Mouse (Mus musculus) kidney, adult 9 months (tissue): ENCODE data around the gene Tbc1d8b.
A peak's percentile ranks its signal among the peaks of the same experiment; 100 is the strongest.
"Not testable (repeated sequence)": the region's sequence is repeated elsewhere in the genome, so short reads cannot be mapped to it uniquely, and the experiment has no call there.

Source experiments
- DNase-seq: peaks from one replicate; pipeline ENCODE4 v3.0.0; 2022

The Tbc1d8b gene

DNA sequence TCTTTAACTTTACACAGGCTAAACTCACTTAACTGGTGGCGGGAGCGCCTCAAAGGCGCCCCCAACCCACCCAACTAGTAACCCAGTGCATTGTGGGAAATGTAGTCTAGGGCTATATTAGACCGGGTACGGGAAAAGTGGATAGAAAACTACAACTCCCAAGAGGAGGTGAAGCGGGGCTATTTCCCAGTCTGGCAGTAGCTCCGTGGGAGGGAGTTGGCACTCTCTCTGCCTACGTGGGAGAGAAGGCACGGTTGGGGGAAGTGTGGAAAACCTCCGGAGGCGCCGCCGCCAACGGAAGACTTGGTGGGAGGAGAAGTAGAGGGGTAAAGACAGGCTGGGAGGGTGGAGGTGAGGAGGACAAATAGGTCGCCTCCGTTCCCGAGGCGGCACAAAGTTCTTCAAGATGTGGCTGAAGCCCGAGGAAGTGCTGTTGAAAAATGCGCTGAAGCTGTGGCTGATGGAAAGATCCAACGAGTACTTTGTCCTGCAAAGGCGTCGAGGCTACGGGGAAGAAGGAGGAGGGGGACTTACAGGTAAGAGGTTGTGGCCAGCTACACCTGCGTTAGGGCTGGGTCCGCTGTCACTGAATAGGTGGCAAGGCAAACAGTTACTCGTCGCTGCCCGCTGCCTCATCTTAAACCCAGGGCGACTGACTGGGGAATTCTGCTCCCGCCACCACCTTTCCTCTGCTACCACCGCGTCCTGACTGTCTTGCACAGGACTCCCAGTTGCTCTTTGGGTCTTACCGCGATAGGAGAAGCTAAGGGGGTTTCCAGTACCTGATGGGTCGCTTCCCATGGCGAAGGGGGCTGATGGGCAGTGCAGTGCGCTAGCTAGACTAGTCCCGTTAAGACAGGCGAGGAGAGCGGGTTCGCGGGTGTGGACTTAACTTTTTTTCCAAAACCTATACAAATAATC, at the start of gene Tbc1d8b:
TSS of gene Tbc1d8b (plus strand) at position 222 of the 921 bp plus-strand sequence.
- DNase-seq, result peak; percentile 93

DNA sequence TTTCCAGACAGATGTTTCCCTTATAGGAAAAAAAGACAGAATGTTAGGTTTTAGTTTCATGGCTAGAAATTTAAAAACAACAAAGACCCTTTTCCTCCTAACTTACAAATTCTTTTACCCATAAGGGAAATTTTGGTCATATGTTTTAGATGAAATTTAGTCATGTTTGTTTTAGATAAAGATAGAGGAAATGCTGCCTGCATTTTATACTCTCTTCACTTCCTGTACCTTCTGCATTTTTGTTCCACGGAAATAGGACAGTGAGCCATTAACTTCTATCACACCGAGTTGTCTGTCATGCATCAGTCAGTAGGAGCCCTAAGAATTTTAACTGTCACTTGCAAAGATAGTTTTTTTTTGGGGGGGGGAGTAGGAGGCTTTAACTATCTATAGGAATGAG, 45.1 kb upstream of the Tbc1d8b start:
- no peak for DNase-seq

DNA sequence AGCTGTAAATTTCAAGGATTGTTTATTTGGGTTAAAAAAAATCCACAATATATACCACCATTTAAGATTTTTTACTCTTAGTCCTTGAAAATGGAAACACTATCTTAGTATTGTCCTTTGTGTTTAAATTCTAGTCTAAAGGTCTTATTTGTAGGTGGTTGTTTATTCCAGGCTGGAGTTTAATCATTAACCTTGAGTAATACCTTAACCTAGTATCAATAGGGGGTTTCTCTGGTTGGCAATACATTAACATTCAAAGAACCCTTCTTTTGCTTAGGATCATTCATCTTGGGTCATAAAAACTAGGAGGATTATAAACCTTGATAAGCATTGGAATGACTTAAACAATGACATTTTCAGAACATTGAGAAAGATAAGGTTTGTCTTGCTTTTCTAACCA, 44.4 kb upstream of the Tbc1d8b start:
- DNase-seq, result peak; percentile 10

DNA sequence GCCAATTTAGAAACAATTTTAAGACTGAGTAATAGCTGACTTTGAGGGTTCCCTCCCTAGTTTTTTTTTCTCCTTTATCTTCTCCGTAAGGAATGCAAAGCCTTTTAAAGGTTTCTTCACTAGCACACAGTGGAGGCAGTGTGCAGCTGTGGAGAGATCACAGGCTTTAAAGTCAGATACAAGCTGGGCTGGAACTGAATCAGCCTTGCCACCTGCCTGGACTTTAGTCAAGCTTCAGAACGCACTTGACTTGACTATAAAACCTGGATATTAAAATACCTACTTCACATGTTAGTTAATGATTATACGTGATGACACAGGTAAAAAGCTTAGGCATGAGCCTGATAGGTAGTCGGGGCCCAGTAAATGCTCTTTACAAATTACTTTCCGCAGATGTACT, 32.6 kb upstream of the Tbc1d8b start:
- peak; percentile 44 for DNase-seq

DNA sequence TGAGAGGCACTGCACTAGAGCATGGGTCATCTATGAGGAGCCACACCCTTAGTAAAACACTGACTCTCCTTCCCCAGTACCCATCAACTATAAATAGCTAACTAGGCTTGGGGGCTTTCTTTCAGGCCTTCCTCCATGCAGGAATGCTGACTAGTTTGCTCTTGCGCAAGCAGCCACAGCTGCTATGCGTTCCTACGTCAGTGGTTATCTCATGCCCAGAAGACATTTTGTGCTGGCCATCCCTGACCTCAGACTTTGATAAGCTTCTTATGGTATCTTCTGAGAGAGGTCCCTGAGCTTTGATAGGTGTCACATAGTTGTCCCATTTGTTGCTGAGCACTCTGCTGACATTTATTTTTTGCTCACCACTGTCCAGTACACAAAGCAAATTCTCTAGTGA, 31.5 kb upstream of the Tbc1d8b start:
- no peak for DNase-seq

DNA sequence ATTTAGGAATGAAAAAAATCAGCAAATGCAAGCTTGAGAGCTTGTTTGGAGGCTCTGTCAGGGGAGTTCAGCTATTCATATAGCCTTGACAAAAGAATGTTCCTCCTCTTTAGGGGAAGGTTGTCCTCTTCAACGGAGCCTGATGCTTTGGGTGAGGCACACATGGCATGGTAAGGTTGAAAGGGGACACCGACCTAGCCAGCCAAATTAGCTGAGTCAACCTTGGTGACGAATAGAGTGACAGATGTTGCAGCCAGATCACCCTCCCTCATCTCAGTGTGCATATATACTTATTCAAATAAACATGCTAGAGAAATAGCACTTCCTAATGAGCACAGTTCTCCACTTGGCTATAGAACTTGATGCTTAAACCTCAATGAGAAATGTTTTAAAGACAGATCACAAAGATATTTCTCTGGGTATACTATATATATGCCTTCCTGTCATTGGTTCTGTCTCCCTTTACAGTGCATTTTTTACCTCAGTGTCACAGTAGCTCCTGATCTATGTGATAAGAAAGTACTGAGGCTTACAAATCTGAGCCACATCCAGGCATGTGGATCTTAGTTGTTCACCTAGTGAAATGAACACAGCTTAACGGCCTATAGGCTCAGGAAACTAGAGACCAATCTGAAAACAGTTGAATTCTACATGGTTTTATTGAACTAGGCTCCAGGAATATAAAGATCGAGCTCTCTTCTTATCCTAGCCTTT, 30.3 kb upstream of the Tbc1d8b start:
- no peak for DNase-seq

DNA sequence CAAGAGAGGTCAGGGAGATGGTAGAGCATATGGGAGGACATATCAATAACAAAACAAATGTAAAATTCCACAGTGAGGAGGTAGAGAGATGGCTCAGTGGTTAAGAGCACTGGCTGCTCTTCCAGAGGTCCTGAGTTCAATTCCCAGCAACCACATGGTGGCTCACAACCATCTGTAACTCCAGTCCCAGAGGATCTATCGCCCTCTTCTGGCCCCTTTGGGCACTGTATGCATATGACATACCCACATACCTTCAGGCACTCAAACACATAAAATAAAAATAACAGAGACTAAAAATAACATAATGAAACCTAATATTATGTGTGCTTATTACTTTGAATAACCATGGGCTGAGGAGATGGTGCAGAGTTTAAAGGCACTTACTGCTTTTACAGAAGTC, 22.7 kb upstream of the Tbc1d8b start:
- no peak for DNase-seq

DNA sequence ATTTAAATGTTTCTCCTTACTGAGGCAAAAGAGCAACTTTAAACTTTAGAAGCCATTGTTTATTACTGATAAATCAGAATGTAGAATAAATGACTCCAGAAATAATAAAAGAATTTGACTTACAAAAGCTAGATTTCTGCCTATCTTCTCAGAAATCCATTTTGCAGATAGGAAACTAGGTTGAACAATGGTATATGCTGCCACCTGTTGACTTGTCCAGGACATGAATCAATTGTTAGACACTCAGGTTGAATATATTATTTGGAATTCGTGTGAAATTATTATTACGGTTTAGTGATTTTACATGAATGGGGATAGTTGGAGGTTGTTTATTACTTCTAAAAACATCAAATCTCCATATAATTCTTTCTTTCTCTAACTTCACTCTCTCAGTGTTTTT, 19.0 kb upstream of the Tbc1d8b start:
- peak; percentile 29 for DNase-seq

DNA sequence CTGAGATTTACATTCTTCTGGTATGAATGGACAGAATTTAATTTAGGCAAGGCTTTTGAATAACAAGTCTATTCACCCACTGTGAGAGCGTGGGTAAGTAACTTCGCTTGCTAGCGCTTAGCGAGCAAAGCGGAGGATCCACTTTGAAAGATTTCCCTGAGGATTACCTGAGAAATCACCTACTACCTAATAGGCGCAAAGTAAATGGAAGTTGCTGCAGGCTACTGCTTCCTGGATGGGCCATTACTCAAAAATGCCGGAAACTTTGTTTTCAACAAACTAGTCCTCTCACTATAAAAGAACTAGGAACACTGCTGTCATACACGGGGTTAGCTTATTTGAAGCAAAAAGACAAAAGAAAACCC, 404 bp upstream of the Tbc1d8b start:
- DNase-seq, result no peak

DNA sequence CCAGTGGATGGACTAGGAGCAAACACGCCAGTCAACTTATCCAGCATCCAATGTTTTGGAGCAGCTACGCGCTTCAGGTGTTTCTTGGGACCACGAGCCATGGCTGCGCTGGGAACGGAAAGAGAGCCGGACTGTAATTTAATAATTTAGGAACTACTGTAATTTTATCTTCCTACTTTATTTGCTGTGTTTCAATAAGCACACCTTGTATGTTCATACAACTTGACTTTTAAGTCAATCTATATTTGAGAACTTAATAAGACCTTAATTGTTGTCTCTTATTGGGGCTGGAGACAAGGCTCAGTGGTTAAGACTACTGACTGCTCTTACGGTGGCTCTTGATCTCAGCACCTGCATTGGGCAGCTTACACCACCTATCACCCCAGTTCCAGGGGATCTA, 29.6 kb downstream of the Tbc1d8b start, which contains the start of gene Gm15013:
TSS of gene Gm15013 (minus strand) at position 101 of the 400 bp plus-strand sequence.
- DNase-seq, result no peak

DNA sequence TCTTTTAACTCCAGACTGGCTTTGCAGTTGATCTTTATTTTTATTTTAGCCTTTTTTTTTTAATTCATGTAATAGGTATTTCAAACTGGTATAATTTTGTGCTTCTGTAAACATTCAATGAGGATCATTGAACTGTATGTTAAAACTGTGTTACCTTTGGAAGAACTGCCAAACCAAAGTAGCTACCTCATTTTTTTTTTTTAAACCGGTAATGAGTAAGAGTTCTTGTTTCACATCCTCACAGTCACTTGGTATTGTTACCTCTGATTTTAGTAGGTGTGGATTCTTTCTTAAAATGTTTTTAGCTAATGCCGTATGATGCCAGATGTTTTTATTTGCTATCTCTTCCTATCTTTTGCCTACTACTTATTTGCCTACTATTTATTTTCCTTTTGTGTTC, 37.6 kb downstream of the Tbc1d8b start:
- no peak for DNase-seq

DNA sequence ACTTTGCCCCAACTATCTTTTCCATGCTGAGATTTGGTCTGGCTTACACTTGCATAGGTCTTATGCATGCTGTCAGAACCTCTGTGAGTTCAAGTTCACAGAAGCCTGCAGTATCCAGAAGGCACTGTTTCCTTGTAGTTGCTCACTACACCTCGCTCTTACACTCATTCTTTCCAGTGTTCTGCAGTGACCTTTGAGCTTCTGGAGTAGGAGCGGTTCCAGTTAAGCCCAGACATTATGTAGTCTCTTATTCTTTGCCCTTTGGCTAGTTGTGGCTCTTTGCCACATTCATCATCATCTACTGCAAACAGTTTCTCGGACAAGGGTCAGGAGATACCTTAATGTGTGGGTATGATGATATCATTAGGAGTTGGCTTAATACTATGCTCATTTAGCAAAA, 45.7 kb downstream of the Tbc1d8b start:
- DNase-seq, result peak; percentile 72

DNA sequence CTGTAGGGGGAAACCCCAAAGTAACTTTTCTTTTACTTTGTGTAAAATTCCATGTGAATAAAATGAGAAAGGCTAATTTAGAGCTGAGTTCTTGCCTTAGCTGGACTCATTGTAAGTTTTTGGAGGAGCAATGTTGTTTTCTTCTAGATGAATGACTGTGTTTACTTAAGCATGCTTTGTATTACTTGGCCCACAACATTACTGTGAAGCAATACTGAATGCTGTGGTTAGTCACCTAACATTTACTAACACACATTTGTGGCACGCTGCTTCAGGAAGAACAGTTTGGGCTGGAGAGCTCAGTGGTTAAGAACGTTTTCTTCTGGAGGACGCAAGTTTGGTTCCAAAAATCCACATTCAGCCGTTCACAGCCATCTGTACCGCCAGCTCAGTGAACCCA, 52.3 kb downstream of the Tbc1d8b start:
- no peak for DNase-seq

DNA sequence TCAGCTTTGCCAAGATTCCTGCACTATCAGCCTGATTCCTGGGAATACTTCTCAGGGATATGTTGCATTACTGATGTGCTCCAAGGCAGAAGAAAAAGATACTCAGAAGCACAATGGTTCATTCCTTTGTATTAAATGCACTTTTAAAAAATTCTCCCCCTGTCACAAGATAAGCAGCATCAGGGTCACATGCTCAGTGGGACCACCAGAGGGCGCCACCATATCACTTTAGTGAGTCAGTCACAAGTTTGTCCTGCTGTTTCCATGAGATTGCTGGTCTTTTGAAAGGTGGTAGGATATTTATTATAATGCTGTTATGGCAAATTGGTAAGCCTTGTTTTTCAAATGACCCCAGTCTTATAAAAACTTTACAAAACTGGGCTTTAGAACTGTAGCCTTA, 67.1 kb downstream of the Tbc1d8b start:
- DNase-seq, result peak; percentile 34

DNA sequence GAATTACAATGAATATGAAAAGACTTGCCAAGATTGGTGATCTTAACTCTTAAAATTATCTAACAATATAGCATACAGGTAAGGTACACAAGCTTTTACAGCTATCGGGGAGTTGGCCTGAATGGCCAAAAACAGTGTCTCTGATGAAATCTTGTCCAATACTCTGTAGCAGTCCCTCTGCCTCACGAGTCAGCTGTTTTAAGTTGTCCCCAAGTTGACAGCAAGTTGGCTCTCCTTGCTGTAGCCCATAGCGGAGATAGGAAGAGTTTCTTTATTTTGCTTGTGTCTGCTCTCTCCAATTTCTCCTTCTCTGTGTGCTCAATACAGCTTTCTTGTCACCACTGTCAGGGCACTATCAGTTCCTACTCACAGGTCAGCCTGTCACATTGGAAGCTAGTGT, 73.8 kb downstream of the Tbc1d8b start:
- not testable (repeated sequence) for DNase-seq

DNA sequence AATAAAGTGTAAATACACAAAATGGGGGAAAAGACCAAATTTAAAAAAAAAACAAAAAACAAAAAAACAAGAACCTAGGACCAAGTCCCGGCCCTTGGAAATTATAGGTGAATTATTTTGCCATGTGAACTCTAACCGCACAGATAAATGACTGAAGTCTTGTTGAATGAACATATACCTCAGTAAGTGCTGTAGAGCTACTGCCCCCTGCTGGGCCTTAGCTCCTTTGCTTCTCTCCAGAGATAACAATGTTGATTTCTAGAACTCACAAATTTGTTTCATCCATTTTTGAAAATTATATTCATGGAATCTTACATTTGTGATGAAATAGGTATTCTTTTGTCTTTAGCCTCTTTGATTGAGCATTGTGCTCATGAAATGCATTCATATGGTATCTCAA, 77.8 kb downstream of the Tbc1d8b start:
- DNase-seq, result peak; percentile 26

DNA sequence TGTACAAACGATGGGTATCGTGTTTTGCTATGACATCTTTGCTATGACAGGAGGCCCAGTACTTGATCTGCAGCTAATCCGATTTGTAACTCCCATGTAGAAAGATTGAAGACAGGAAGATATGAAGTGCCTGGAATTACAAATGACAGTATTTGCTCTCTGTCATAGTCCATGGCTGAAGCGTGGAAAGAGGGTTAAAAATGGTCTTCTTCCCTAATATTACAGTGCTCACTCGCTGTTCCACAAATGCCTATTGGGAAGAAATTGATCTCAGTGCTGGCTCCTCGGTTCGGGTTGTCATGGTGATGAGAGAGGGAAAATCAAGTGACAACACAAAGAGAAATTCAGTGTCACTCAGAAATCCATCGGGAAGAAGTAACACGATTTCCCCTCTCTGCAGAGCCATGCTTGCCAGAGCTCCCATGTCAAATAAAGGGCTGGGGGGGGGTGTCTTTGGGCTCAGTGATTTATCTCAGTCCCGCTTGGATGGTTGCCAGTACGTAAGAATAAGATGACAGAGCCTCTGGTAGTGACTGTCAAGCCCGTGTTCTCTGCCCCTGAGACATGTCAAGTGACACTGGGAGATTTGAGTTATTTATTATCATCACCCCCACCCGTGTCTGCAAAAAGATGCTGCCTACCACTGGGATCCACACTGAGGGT, 85.3 kb downstream of the Tbc1d8b start:
- DNase-seq, result no peak

DNA sequence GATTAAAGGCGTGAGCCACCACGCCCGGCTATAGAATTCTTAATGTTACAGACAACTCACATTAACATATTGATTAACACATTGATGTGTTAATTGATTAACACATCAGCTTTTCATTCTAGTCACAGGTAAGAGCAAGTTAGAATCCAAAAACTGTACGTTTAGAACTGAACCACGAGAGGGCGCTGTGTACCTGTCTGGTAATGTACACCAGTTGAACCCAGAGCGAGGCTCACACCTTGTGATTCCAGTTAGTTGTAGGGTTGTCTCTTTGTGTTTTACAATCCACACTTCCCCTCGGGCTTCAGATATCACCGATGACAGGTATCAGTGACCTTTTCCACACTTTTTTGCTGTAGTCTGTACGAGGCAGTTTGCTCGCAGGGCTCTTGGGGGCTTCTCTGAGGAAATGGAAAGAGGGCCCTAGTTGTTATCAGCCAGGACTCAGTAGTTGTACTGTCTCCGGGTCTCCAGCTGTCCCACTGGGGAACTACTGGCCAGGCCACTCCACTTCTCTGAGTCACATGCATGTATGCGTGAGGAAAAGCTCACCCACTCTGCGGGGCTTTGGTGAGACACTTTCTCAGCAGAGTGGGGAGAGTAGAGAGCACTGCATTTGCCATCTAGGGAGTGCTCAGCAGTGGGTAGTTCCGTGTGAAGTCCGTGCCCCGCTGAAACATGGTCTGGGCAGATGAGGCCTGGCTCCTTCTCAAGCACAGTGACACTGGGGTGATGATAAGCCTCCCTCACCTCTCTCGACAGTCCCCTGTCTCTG, 89.7 kb downstream of the Tbc1d8b start:
- DNase-seq, result peak; percentile 56

DNA sequence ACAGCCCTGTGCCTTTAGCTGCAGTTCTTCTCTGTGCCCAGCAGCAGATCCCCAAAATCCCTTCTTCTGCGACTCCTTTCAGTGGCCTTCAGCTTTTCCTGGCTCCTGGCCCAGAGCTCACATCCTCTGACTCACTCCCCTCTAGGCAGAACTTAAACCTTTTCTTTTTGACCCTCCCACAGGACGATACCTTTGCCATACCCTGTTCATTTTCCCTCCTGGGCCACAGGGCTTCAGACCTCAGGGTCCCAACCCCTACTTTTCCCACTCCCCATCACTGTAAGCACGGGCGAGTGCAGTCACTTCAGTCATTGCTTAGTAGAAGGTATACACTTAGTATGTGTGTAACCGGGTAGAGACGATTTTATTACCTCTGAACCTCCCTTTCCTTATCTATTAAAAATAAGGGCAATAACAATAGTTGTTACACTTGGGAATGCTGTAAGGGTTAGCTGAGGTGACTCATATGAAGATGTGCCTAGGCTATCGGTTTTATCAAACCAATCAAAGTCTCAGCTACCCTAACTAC, 90.4 kb downstream of the Tbc1d8b start:
- peak; percentile 19 for DNase-seq

DNA sequence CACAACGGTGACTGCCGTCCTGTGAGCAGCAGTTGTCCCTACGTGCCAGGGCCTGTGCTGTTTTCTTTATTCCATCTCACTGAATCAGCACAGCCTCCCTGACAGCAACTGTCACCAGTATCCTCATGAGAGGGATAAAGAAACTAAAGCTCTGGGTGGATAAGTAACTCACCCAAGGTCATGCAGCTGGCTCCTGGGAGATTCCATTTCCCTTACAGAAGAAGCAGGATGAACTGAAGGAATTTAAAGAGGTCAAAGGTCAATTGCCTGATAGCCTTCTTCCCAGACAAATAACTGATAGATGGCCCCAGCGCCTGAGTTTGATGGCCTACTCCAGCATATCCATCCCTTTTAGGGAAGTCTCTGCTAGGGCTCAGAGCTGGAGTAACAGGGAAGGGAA, 92.6 kb downstream of the Tbc1d8b start:
- peak; percentile 45 for DNase-seq

DNA sequence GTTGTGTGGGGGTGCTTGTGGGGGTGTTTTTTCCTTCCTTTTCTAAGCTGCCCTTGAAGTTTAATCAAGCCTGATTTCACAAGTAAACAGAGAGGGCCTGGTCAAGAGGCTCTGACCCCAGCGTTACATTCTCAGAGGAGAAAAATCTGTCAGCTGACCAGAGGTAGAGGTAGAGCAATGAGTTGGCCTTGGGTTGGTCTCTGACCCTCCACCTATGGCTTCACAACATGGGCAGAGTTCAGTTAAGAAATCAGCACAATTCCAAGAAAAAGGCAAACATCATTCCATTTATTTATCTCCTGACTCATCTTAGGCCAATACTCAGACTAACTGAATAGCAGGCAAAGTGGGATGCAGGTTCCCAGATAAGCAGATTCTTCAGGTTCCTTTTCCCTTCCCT, 94.1 kb downstream of the Tbc1d8b start:
- no peak for DNase-seq

DNA sequence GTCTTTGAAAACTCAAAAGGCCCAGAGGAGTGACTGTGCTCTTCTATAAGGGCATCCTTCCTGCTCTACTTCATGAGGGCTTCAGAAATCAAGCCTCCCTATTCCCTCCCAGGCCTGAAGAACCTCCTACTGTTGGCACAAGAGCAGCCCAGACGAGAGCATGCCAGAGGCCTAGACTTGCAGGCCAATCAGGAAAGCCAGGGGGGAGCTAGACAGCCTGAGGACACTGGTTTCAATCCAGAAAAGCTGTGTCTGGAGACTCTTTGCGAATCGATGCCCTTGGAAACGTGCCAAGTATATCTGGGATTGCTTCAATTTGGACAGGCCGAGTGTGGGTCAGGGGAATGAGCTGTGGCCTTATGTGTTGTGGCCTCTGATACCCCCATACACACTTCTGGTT, 94.6 kb downstream of the Tbc1d8b start:
- DNase-seq, result no peak

DNA sequence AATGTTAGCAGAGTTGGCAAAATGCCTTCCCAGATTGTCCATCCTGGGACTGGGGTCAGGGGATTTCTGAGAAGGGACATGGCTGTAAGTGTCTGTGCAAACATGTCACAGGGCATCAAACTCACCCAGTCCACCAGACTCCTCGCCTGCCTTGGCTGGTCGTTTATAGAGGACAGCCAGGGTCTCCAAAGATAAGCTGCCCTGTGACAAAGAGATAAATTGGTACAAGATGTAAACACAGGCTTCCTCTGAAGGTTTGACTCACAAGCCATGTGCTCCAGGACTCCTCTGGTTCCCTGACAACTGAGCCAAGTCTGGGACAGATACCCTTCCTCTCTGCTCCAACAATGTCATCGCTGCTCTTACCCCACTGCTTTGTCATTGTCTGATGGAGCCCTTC, 96.2 kb downstream of the Tbc1d8b start:
- no peak for DNase-seq
